Mouse (Mus musculus) layer of hippocampus, postnatal 10 days (tissue): ENCODE measurements around the gene Gm42688. TPM values are rescaled to one million over a fixed set of nuclear protein-coding genes. Genes with fewer than 3 reads are reported as not detected.
A peak's percentile ranks its signal among the peaks of the same experiment; 100 is the strongest.
"Not testable (repeated sequence)": the region's sequence is repeated elsewhere in the genome, so short reads cannot be mapped to it uniquely, and the experiment has no call there.

Experiments
- DNase-seq, 2 experiments: peaks; one replicate each; pipeline ENCODE4 v3.0.0; 2021; ENCODE audit warnings: low spot score in 2 of 2
- microRNA-seq, 2 experiments: library from miRNA; unstranded; fragments of <30 nt; microRNA quantifications; one replicate each; pipeline ENCODE4 v1.2.0; 2021
- total RNA-seq, 2 experiments: library from RNA; stranded (reverse); gene quantifications; 2 replicates each; pipeline ENCODE4 v1.2.3; 2021

Gene Gm42688
- total RNA-seq, 2 experiments from 2014 or later: 7.2 to 8.1 TPM

GRCm38 (mm10) chr6:83136881-83137575 is 35.6 kb downstream of the Gm42688 start:
- DNase-seq: peak in 1 of 2 experiments; percentile 53

DNA sequence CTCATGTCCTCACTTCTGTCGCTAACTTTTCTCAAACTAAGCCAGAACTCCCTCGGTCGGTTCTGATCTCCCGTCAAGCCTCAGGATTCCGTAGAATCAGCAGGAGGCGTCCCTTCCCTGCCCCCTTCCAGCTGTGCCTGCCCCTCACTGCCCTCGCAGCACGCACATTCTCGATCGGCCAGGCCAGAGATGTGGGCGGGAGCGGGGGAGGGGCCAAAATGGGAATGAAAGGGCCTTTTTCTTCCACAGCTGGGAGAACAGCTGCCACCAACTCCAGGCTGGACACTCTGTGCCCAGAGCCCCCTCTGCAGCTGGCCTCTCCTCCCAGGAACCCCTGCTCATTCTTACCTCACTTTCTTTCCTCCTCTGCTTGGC is 36.1 kb downstream of the Gm42688 start:
- peak; percentile 68 to 73 for DNase-seq

- DNase-seq: no peak
Observed at GRCm38 (mm10) chr6:83138056-83138455, 36.6 kb downstream of the Gm42688 start.

GRCm38 (mm10) chr6:83140044-83140443 is 38.6 kb downstream of the Gm42688 start:
- no peak for DNase-seq

DNA sequence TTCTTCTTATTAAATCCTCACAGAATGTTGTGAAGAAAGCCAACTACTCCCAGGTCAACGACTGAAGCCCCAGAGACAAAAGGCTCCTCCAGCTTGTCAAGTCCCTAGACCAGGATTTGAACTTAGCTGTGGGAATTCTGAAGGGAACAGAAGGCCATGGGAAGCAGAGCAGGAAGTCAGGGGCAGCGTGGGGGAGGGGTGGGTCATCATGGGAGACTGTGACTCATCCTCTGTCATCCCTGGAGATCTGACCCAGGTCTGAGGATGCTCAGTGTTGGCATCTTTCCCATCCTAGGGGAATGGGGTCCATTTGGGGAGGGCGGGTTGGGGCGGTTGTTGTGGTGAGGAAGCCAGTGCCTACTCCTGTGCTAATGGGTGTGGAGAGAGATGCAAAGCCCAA is 40.2 kb downstream of the Gm42688 start:
- no peak for DNase-seq

- DNase-seq: peak; percentile 61 to 70
Observed at GRCm38 (mm10) chr6:83142211-83142731, 40.9 kb downstream of the Gm42688 start.

GRCm38 (mm10) chr6:83142886-83143285 is 41.5 kb downstream of the Gm42688 start:
- no peak for DNase-seq

DNA sequence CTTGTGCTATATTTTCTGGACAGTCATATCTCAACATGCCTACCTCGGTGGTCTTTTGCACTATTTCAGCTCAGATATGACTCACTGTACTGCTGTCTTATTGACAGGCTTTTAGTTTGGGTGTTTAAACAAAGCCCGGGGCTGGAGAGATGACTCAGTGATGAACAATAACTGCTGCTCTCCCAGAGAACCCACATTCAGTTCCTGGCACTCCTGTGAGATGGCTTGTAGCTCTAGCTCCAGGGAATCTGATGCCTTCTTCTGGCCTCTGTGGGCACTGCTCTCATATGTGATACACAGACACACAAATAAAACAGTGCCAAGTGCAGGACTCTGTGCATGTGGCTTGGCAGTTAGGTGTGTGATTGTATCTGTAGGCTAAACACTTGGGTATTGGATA is 43.8 kb downstream of the Gm42688 start:
- DNase-seq: no peak

- no peak for DNase-seq
Observed at GRCm38 (mm10) chr6:83145805-83146204, 44.4 kb downstream of the Gm42688 start.

GRCm38 (mm10) chr6:83147280-83147679 is 45.9 kb downstream of the Gm42688 start:
- no peak for DNase-seq

DNA sequence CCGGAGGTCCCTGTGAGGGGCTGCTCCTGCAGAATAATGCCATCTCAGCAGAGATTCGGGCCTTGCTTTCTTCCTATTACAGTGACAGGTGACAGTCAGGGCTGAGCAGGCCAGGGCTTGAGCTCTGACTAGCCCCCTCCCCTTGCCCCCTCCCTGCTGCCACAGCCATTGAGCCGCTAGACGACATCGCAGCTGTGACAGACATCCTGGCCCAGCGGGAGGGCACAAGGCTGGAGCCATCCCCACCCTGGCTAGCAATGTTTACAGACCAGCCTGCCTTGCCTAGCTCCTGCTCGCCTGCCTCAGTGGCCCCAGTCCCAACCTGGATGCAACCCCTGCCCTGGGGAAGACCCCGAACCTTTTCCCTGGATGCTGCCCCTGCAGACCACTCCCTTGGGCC is 50.3 kb downstream of the Gm42688 start:
- no peak for DNase-seq

- no peak for DNase-seq
Observed at GRCm38 (mm10) chr6:83153038-83153437, 51.6 kb downstream of the Gm42688 start.

DNA sequence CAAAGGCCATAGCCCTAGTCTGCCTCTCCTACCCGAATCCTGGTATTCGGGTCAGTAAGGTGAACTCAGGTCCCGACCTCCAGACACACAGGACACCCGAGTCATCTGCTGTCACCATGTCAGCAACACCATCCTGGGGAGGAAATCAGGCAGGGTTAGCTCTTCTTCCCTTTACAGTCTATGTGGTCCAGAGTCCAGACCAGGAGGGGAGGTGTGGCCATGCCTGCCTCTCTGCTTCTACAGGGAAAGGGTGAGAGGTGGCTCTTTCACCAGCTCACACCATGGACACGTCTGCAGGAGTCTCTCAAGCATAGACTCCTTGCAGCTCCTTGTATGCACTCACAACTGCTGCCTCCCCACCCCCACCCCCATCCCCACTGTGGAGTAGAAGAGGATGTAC is 52.1 kb downstream of the Gm42688 start:
- DNase-seq: no peak

DNA sequence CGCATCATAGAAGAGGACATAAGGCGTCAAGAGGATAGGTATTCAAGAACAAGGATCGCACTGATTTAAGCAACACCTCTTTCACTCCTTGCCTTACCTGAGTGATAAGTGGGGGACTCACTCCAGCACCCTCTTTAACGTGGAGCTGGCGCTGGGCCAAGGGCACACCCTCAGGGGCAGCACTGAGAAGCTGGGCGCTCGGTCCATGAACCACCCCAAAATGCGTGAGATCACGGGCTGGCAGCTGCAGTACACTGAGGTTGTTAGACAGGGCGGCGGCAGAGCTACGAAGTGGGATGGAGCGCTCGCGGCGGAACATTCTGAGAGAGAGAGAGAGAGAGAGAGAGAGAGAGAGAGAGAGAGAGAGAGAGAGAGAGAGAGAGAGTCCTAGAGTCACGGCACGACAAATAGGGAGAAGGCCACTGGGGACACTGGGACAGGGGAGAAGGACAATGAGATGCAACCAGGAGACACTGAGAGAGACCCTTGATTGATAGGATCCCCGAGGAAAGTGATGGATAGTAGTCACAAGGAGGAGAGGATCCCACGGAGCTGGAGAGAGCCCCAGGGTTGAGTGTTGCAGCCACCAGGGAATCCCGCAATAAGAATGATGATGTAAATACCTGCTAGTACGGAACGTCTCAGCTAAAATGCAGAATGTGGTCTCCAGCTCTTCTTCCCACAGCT is 54.3 kb downstream of the Gm42688 start:
- DNase-seq: no peak

DNA sequence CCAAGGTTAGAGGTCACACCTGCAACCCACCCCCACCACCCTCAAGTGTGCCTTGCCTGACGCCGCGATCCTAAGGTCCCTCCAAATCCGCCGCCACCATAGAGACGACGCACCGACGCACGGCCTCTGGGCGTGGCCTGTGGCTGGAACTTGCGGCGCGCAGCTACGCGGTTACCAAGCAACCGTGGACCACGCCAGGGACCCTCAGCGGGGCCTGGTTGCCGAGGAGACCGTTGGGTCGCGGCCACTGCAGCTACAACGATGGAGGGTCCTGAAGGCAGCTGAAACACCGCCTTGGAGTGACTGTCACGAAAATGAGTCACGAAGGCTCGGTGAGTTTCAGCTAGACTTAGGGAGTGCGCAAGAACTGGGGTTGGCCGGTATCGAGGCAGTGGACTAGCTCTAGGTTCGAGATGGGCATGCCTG is 54.9 kb downstream of the Gm42688 start, which contains the start of the genes Wdr54 and 1700003E16Rik:
Gene Wdr54 (minus strand): TSS at position 139 of the 426 bp plus-strand sequence.
Gene 1700003E16Rik (plus strand): TSS at position 146 of the 426 bp plus-strand sequence.
- peak; percentile 77 to 82 for DNase-seq

DNA sequence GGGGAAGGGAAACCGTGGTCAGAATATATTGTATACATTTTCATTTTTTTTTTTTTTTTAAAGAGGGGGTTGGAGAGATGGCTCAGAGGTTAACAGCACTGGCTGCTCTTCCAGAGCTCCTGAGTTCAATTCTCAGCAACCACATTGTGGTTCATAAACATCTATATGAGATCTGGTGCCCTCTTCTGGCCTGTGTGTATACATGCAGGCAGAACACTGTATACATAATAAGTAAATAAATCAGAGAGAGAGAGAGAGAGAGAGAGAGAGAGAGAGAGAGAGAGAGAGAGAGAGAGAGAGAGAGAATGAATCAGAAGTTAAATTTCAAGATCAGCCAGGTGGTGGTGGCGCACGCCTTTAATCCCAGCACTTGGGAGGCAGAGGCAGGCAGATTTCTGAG is 58.0 kb downstream of the Gm42688 start:
- DNase-seq: not testable (repeated sequence)

Small RNAs within 50 kb of the gene (microRNA-seq; reads per million reads assigned to microRNA genes)
- gene Mir3470a: 0 reads per million in 2 experiments

Other genes with a start within 250 kb of the Gm42688 start
- 10 to 100 TPM; 43.2 to 47.0 TPM for gene Sema4f, start 161.8 kb upstream of the Gm42688 start, total RNA-seq
- gene M1ap, start 154.7 kb upstream of the Gm42688 start, total RNA-seq: not detected
- 1 to 10 TPM; 1.6 to 2.4 TPM for gene Dok1, start 68.1 kb upstream of the Gm42688 start, total RNA-seq
- gene Loxl3, start 67.4 kb upstream of the Gm42688 start, total RNA-seq: 1 to 10 TPM; 3.0 to 5.7 TPM
- 100 to 1,000 TPM in 1 of 2 experiments, 10 to 100 TPM in 1; 92.7 to 115 TPM for gene Aup1, start 47.1 kb upstream of the Gm42688 start, total RNA-seq
- 10 to 100 TPM; 68.0 to 70.4 TPM for gene Htra2, start 46.3 kb upstream of the Gm42688 start, total RNA-seq
- gene Dqx1, start 43.8 kb upstream of the Gm42688 start, total RNA-seq: under 1 TPM; 0.37 to 0.54 TPM
- not detected for gene Tlx2, start 31.3 kb upstream of the Gm42688 start, total RNA-seq
- 10 to 100 TPM; 18.8 to 22.2 TPM for gene Pcgf1, start 23.7 kb upstream of the Gm42688 start, total RNA-seq
- gene Lbx2, start 15.2 kb upstream of the Gm42688 start, total RNA-seq: under 1 TPM; 0.42 to 0.46 TPM
- gene Ccdc142, start within 50 bp of the Gm42688 start, total RNA-seq: 10 to 100 TPM in 1 of 2 experiments, 1 to 10 TPM in 1; 5.9 to 12.0 TPM
- gene Mrpl53, start 7.4 kb downstream of the Gm42688 start, total RNA-seq: 10 to 100 TPM; 55.6 to 58.1 TPM
- 10 to 100 TPM; 27.7 to 30.3 TPM for gene Mogs, start 13.9 kb downstream of the Gm42688 start, total RNA-seq
- gene Wbp1, start 19.9 kb downstream of the Gm42688 start, total RNA-seq: 10 to 100 TPM; 68.6 to 72.7 TPM
- 10 to 100 TPM; 21.6 to 22.6 TPM for gene Ino80b, start 23.8 kb downstream of the Gm42688 start, total RNA-seq
- 10 to 100 TPM; 36.2 to 36.5 TPM for gene Rtkn, start 33.8 kb downstream of the Gm42688 start, total RNA-seq
- gene Wdr54, start 54.8 kb downstream of the Gm42688 start, total RNA-seq: 10 to 100 TPM; 21.5 to 28.1 TPM
- 10 to 100 TPM; 20.6 to 22.1 TPM for gene 1700003E16Rik, start 54.8 kb downstream of the Gm42688 start, total RNA-seq
- gene Dctn1, start 64.3 kb downstream of the Gm42688 start, total RNA-seq: 100 to 1,000 TPM; 360 to 362 TPM
- 1 to 10 TPM in 1 of 2 experiments, under 1 TPM in 1; 0.31 to 2.9 TPM for gene Slc4a5, start 118.2 kb downstream of the Gm42688 start, total RNA-seq
- 10 to 100 TPM; 10.3 to 11.3 TPM for gene Mthfd2, start 224.3 kb downstream of the Gm42688 start, total RNA-seq
- gene Mob1a, start 224.4 kb downstream of the Gm42688 start, total RNA-seq: 10 to 100 TPM; 24.2 to 25.0 TPM
- gene Bola3, start 247.5 kb downstream of the Gm42688 start, total RNA-seq: 10 to 100 TPM; 35.5 to 36.3 TPM